Mouse (Mus musculus) neural tube, embryonic 11.5 days (tissue): ENCODE measurements around the gene Chfr. TPM values are rescaled to one million over a fixed set of nuclear protein-coding genes. Genes with fewer than 3 reads are reported as not detected.

Source experiments
- ATAC-seq: fragments of 200-750 bp; cut with Nextera tagmentation; 2 replicates; pipeline ENCODE4 v1.8.0; 2017; ENCODE audit warnings: moderate number of reproducible peaks, mild to moderate bottlenecking, moderate TSS enrichment, moderate library complexity; ENCODE audit not compliant: insufficient read depth, low FRiP score, low TSS enrichment
- DNase-seq: peaks from one replicate; pipeline ENCODE4 v3.0.0-alpha.2; 2015; ENCODE audit warnings: low spot score
- H3K27ac ChIP-seq: fragments of 300-500 bp; sonication (generic); 2 replicates; pipeline ENCODE4 v1.5.1; 2014; ENCODE audit warnings: low read depth, mild to moderate bottlenecking, low read length
- H3K27me3 ChIP-seq: fragments of 300-500 bp; sonication (generic); 2 replicates; pipeline ENCODE4 v1.6.1; 2014; ENCODE audit warnings: mild to moderate bottlenecking, low read length, mixed read lengths; ENCODE audit not compliant: control insufficient read depth, insufficient read depth
- H3K36me3 ChIP-seq: fragments of 300-500 bp; sonication (generic); 2 replicates; pipeline ENCODE4 v1.6.1; 2014; ENCODE audit warnings: mild to moderate bottlenecking, low read length, moderate library complexity, mixed read lengths; ENCODE audit not compliant: control insufficient read depth, insufficient read depth
- H3K4me1 ChIP-seq: fragments of 300-500 bp; sonication (generic); 2 replicates; pipeline ENCODE4 v1.6.1; 2014; ENCODE audit warnings: low read length, mixed read lengths; ENCODE audit not compliant: control insufficient read depth, insufficient read depth
- H3K4me2 ChIP-seq: fragments of 300-500 bp; sonication (generic); 2 replicates; pipeline ENCODE4 v1.6.1; 2014; ENCODE audit warnings: low read depth, mild to moderate bottlenecking, moderate library complexity
- H3K4me3 ChIP-seq: fragments of 300-500 bp; sonication (generic); 2 replicates; pipeline ENCODE4 v1.5.1; 2014; ENCODE audit warnings: low read depth, low read length
- H3K9ac ChIP-seq: fragments of 300-500 bp; sonication (generic); 2 replicates; pipeline ENCODE4 v1.6.1; 2014; ENCODE audit warnings: mild to moderate bottlenecking, low read length
- H3K9me3 ChIP-seq: fragments of 300-500 bp; sonication (generic); 2 replicates; pipeline ENCODE4 v1.6.1; 2016; ENCODE audit warnings: low read length; ENCODE audit not compliant: control insufficient read depth
- WGBS: fragments of 180-500 bp; shearing (Covaris S2); extraction: QIAGEN DNeasy Blood & Tissue Kit; methylation state at CpG from one replicate; pipeline ENCODE4 v1.1.7; 2014; 5-methylcytosine and 5-hydroxymethylcytosine counted together
- polyA plus RNA-seq: library from polyadenylated mRNA; unstranded; fragments of >200 nt; fragmentation: Nextera tagmentation; extraction: Ambion mirVana; gene quantifications from 2 replicates; pipeline ENCODE4 v1.2.1, GENCODE M21; 2014

Gene Chfr
- polyA plus RNA-seq, 1 experiment from 2014 or later: 95.0 TPM

DNA sequence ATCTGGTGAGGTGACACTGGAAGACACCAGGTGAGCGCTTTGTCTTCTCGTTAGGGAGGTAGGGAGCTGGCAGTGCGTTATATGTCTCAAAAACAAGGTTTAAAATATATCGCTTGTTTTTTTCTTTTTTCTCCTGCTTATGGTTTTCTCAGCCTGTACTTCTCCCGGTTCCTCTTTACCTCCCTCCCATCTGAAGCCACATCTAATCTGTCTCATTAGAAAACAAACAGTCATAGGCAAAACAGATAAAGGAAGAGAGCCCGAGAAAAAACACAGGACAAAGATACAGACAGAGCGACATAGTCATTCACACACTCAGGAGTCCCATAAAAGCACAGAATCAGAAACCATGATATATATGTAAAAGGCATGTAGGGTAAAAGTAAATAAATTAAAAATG lies 4.8 kb downstream of the Chfr start:
- ATAC-seq: no peak
- Histone ChIP-seq H3K27ac (no peak overlapping the region), H3K9me3 (no peaks in the 10 kb centered on the region), H3K27me3 (no peaks in the 10 kb centered on the region), H3K36me3 (peaks cover 7% of the 10 kb centered on the region), H3K9ac (no peak overlapping the region), H3K4me3 (no peak overlapping the region), H3K4me1 (no peaks in the 10 kb centered on the region; the same call in 1 of the 2 replicates), H3K4me2 (no peak overlapping the region)
- DNase-seq: no peak
- 94% methylated on average over 7 of the region's 7 CpGs for WGBS

GRCm38 (mm10) chr5:110142309-110142708 lies 6.7 kb downstream of the Chfr start:
- ATAC-seq (no peak), DNase-seq (no peak)
- Histone ChIP-seq H3K9me3 (no peaks in the 10 kb centered on the region), H3K27ac (no peak overlapping the region), H3K4me1 (no peaks in the 10 kb centered on the region), H3K4me3 (no peak overlapping the region), H3K27me3 (no peaks in the 10 kb centered on the region), H3K9ac (no peak overlapping the region), H3K36me3 (peaks cover 8% of the 10 kb centered on the region), H3K4me2 (no peak overlapping the region)
- WGBS: 94% methylated on average over 2 of the region's 2 CpGs

DNA sequence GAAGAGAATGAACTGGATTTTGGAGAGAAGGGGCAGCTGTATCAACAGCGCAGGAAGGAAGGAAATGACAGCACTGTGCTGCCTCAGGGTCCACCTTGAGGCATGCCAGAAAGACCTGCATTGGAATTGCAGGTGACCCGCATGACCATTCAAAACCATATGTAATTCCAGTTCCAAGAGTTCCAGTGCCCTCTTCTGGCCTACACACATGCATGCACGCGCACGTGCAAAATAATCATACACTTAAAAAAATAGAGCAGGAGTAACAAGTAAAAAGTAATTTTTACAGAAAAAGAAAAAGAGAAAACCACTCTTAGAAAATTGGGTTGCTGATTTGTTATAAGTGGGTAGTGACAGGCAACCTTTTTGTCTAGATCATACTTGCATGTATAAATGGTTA lies 7.4 kb downstream of the Chfr start:
- Histone ChIP-seq H3K4me1 (no peaks in the 10 kb centered on the region), H3K9ac (no peak overlapping the region), H3K4me2 (no peak overlapping the region), H3K36me3 (peaks cover 9% of the 10 kb centered on the region), H3K9me3 (no peaks in the 10 kb centered on the region), H3K27ac (no peak overlapping the region), H3K27me3 (no peaks in the 10 kb centered on the region), H3K4me3 (no peak overlapping the region)
- no peak for ATAC-seq
- WGBS: 87% methylated on average over 5 of the region's 5 CpGs
- no peak for DNase-seq

DNA sequence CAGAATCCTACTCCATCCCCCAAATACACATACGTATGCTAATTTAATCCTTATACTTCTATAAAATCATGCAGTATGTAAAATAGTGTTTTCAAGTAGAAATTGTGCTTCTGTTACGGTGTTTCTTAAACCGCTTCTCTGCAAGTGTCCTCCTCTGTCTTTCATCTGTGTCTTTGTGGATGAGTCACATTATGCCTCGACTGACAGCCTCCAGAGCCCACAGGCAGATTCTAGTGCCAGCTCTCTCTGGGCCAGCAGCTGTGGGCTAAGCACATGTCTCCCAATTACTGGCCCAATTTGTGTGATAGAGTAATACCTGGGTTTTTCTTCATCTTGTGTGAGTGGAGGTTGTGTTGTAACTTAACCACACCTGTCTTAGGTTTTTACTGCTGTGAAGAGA lies 33.7 kb downstream of the Chfr start:
- peaks cover 7% of the 10 kb centered on the region for H3K36me3 ChIP-seq
- no peak for ATAC-seq

GRCm38 (mm10) chr5:110176362-110177020 lies 40.8 kb downstream of the Chfr start, which contains the start of gene Golga3:
Golga3 (plus strand) TSS chr5:110176701.
- DNase-seq (peak; percentile 95), ATAC-seq (peak; percentile 99)
- Histone ChIP-seq H3K27me3 (no peaks in the 10 kb centered on the region), H3K4me2 (peak within 1 kb of the TSS; percentile 73), H3K36me3 (peaks cover 4% of the 10 kb centered on the region; the same call in 1 of the 2 replicates), H3K4me1 (peaks cover 7% of the 10 kb centered on the region), H3K9me3 (no peaks in the 10 kb centered on the region), H3K9ac (peak within 1 kb of the TSS; percentile 55), H3K4me3 (peak within 1 kb of the TSS; percentile 61), H3K27ac (no peak within 1 kb of the TSS)
- WGBS: 0% methylated on average over 40 of the region's 41 CpGs

More for the DNA sequence above, 33.7 kb downstream of the Chfr start:
- WGBS: 91% methylated on average over 4 of the region's 4 CpGs
- H3K9ac ChIP-seq: no peak overlapping the region
- no peak overlapping the region for H3K27ac ChIP-seq
- no peak for DNase-seq
- no peaks in the 10 kb centered on the region for H3K27me3 ChIP-seq
- no peaks in the 10 kb centered on the region for H3K4me1 ChIP-seq
- H3K4me2 ChIP-seq: no peak overlapping the region
- no peak overlapping the region for H3K4me3 ChIP-seq
- no peaks in the 10 kb centered on the region for H3K9me3 ChIP-seq

DNA sequence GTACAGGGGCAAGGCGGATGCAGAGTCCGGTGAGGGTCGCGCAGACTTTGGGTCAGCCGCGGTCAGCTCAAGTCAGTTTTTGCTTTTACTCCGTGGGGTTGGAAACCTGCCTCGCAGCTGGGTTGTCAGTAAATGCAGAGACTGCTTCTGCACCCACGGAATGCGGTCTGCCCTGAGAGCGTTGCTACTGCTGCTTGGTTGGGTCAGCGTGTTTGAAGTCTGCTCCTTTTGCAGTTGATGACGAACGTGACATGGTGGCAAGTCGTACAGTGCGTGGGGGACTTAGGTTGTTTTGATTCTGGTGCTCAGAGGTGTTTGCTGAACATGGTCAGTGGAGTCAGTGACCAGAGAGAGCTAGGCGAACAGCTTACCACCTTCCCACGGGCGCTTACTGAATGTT lies 41.4 kb downstream of the Chfr start:
- Histone ChIP-seq H3K27me3 (no peaks in the 10 kb centered on the region), H3K4me1 (peaks cover 7% of the 10 kb centered on the region), H3K27ac (no peak overlapping the region), H3K9ac (peak overlapping the region; percentile 55), H3K4me2 (peak overlapping the region; percentile 73), H3K4me3 (peak overlapping the region; percentile 61), H3K36me3 (peaks cover 2% of the 10 kb centered on the region; the same call in 1 of the 2 replicates), H3K9me3 (no peaks in the 10 kb centered on the region)
- DNase-seq (no peak), ATAC-seq (peak; percentile 20; the same call in 1 of the 2 replicates)
- WGBS: 4% methylated on average over 19 of the region's 19 CpGs

DNA sequence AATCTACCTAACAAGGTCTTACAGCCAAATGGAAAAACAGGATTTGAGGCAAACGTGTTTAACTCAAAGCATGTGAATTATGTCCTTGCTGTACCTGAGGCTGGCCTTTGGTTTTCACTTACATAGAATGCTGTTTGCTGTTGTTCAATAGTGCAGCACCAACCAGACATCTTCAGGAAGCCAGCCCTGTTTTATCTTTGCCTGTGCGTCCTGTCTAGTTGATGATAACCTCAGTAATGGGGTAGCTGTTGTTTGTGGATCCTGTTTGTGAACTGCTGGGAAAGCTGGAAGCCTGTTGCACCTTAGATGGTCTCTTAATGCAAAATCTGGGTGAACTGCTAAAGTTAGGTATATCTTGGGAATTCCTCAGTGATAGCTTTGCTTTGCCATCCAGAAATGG lies 43.0 kb downstream of the Chfr start:
- Histone ChIP-seq H3K27me3 (no peaks in the 10 kb centered on the region), H3K4me2 (no peak overlapping the region), H3K36me3 (no peaks in the 10 kb centered on the region), H3K4me3 (no peak overlapping the region), H3K9me3 (no peaks in the 10 kb centered on the region), H3K9ac (no peak overlapping the region), H3K27ac (no peak overlapping the region), H3K4me1 (peaks cover 7% of the 10 kb centered on the region)
- 85% methylated on average over 2 of the region's 2 CpGs for WGBS
- DNase-seq (no peak), ATAC-seq (no peak)

GRCm38 (mm10) chr5:110181716-110182115 lies 46.1 kb downstream of the Chfr start:
- peaks cover 7% of the 10 kb centered on the region; the same call in 1 of the 2 replicates for H3K36me3 ChIP-seq
- no peak overlapping the region for H3K4me3 ChIP-seq
- peaks cover 7% of the 10 kb centered on the region for H3K4me1 ChIP-seq
- no peak for DNase-seq
- no peak overlapping the region for H3K27ac ChIP-seq
- H3K27me3 ChIP-seq: no peaks in the 10 kb centered on the region
- WGBS: 94% methylated on average over 5 of the region's 5 CpGs
- no peak for ATAC-seq
- no peak overlapping the region for H3K4me2 ChIP-seq
- no peak overlapping the region for H3K9ac ChIP-seq
- no peaks in the 10 kb centered on the region for H3K9me3 ChIP-seq

- no peaks in the 10 kb centered on the region for H3K9me3 ChIP-seq
- no peaks in the 10 kb centered on the region for H3K4me1 ChIP-seq
- WGBS: 88% methylated on average over 10 of the region's 10 CpGs
- DNase-seq (no peak), ATAC-seq (no peak)
- no peak overlapping the region for H3K4me2 ChIP-seq
- no peaks in the 10 kb centered on the region for H3K27me3 ChIP-seq
- peaks cover 14% of the 10 kb centered on the region for H3K36me3 ChIP-seq
- no peak overlapping the region for H3K4me3 ChIP-seq
- no peak overlapping the region for H3K27ac ChIP-seq
- no peak overlapping the region for H3K9ac ChIP-seq
These were observed 67.7 kb downstream of the Chfr start for GRCm38 (mm10) chr5:110203164-110203895.
